Mouse (Mus musculus) urinary bladder, postnatal 4 days (tissue): ENCODE results near the gene Cdc123.

Experiments
- DNase-seq, 2 experiments: peaks; one replicate each; pipeline ENCODE4 v3.0.0; 2021 to 2022; ENCODE audit warnings: low spot score in 2 of 2

Gene Cdc123

DNA sequence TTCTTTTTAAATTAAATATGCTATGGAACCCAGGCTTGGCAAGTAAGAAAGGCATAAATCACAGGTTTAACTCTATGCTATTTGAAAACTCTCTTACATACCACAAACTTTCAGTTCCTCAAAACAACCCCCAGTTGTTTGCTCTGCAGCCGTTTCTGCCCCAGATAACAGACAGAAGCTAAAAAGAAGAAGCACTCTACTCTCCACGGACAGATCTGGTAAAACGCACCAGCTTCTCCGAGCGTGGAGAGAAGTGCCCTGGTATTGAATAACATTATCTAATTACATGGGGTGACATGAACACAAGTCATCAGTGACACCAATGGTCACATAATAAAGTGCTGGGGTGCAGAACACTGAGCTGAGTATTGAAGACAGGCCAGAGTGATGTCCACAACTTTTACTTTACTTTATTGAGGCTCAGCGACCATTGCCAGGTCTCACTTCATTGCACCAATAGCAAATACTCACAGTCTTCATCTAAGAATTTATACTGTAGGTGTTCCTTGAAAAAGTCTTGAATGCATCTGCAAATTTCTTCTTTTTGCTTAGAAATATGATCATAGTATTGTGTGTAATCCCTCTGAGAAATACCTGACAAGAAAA is 40.4 kb downstream of the Cdc123 start:
- no peak for DNase-seq

DNA sequence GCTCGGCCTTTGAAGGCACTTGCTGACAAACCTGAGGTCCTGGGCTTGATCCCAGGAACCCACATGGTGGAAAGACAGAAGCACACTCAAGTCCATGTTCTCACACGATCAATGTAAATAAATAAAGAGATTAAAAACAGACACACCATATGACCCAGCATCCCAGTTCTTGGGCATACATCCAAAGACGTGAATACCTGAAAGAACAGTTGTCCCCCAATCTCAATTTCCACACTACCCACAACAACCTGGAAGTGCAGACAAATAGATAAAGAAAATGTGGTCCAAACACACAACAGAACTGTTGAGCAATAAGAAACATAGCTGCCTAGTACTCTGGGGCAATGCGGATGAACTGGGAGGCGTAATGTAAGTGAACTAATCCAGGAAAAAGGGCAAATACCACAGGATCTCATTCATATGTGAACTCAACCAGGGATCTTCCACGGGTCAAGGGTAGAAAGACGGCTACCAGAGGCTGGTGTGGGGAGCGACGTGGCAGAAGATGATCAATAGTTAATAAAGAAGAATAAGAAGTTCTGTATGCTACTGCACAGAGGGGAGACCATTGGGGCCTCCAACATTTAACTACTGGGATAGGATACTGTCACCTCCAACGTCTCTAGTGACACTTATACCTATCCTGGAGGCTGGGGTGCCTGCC is 42.9 kb downstream of the Cdc123 start:
- DNase-seq, result no peak

DNA sequence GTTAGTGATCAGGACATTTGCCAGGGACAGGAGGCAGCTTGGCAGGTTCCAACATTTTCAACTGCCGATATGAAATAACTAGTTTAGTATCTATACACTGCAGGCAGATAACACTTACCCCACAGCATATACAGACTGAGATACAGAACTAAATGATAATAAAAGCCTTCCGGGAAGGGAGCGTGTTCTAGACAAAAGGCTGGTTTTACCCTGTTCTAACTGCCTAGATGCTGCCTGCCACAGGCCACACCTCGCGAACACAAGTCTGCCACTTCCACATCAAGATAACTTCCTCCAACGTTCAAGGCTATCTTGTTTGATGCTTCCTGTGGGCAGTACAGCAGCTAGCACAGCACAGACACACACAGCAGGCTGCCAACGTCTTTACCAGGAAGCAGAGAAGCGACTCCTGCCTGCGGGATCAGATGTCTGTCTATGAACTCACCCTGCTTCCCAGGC is 43.8 kb downstream of the Cdc123 start:
- no peak for DNase-seq

DNA sequence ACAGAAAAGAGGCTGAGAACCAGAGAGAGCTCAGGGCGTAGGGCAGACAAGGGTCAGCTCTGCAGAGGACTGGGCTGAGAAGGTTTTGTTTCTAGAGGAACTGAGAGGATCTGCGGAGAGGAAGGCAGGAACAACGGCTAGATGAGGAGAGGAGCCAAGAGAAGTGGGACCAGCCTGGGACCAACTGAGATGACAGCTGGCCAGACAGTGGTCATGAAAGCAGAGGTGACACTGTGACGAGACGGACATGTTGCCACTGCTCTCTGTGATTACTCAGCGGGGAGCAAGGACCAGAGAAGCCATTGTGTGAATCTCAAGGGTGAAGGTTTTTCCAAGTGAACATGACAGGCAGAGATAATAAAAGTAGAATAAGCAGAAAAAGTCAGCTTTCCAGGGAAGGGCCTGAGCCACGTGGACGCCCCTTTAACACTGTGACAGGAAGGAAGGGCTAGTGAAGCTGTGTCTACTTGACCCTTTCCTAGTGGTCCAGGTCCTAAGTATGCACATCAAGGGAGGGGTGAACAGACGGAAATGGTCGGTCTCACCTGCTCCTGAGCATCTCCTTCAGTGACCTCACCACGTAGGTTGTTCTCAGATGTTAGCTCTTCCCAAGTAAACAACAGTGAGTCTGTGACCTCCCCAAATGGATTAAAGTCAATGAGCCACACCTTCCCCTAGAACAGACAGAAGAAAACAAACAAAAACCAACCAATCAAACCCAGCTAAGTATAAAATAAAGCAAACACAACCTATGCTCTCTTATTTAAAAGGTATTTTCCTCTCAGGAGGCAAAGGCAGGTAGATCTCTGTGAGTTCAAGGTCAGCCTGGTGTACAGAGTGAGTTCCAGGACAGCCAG is 46.9 kb downstream of the Cdc123 start:
- DNase-seq, result no peak

DNA sequence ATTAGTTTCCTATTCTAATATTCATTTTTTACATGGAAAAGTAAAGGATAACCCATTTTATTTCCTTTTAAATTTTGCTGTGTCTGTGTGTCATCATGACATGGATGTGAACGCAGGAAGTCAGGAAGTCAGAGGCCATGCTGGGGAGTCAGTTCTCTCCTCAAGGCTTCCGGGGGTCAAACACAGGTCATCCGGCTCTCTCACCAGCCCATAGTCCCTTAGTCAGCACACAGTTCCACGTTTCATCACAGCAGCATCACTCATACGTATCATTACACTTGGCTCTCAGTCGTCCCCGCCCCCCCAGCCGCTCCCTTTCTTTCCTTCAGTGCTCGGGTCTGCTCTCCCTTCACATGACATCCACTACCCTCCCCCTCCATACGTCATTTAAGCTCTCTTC is 51.2 kb downstream of the Cdc123 start:
- DNase-seq, result no peak

DNA sequence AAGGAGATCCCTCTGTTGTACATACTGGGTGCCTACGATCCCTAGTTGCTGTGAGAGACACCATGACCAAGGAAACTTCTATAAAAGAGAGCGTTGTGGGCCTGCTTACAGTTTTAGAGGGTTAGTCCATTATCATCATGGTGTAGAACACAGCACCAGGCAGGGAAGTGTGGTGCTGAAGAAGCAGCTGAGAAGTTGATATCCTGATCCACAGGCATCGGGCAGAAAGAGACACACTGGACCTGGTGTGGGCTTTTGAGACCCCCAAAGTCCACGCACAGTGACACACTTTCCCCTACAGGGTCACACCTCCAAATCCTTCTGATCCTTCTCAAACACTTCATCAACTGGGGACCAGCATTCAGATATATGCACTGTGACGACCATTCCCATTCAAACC is 52.9 kb downstream of the Cdc123 start:
- no peak for DNase-seq

DNA sequence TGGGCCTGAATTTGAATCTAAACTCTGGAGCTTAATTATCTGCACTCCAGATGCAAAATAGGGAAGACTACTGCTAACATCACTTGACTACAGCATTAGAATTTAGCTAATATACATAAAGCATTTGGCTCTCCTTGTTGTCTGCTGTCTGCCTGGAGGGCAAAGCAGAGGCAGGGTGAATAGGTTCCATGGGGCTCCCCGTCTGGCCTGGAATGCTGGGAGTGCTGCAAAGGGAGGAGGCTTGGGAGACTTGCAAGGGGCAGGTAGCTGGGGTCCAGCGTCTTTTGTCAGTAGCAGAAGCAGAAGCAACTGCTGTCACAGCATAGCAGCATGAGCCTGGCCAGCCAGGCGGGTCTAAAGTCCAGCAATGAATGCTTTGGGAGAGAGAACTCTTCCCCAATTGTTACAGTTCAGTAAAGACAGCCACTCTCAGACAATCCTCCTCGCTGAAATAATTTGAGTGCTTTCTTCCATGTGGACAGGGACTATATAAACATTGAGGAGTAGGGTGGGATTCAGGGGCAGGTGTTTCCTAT is 55.3 kb downstream of the Cdc123 start:
- DNase-seq, result no peak

DNA sequence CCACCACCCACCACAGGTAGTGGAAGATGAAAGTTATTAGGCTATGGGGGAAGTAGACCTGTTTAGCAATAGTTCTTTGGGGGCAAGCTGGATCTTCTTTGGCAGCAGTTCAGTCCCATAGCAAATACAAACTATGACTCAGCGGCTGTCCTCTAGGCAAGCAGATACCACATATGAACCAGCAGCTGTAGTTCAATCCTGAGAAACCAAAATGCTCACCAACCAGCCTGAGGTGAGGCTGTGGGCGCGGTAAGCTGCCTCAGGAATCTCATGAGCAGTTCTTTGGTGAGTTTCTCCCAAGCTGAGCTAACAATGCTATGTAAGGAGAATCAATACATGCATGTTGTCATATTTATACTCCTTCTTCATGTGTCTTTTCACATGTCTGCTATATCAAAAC is 57.6 kb downstream of the Cdc123 start:
- no peak for DNase-seq

DNA sequence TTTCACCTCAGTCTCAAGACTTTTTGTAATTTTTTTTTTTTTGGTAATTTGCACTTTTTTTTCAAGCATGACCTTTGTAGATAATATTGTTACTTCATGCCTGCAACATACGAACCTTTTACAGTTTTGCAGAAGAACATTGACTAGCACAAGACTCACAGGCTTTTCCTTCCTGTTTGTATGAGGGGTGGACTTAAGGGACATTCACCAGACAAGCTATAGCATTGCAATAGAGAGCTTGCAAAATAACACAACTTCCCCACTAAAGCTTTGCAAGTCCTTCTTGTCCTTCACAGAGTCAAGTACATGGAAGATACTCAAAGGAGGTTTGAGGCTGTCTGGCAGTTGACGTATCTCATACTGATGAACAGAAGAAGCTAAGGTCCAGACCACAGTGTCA is 72.5 kb downstream of the Cdc123 start:
- DNase-seq, result no peak

DNA sequence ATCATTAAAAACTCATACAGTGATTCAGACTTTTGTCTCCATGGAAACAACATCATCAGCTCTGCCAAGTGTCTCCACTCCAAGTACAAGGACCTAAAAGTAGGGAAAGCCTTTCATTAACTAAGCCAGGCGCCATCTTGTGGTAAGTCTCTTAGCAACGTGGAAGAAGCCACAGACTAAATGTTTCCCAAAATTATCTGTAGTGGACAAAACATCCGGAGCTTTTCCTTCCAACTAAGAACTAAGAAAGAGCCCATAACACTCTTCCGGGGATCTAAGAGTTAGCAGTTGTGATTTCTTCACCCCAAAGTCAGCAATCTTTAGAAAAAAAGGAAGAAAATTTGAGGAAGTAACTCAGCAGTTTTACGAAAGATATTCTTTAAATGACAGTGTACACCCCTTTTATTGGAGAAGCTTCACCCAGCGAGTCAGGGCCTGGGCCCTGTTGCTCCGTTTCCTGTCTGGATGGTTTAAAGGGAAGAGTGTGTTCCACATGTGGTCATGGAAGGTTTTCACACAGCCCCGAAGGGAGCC is 74.2 kb downstream of the Cdc123 start:
- DNase-seq, result no peak

DNA sequence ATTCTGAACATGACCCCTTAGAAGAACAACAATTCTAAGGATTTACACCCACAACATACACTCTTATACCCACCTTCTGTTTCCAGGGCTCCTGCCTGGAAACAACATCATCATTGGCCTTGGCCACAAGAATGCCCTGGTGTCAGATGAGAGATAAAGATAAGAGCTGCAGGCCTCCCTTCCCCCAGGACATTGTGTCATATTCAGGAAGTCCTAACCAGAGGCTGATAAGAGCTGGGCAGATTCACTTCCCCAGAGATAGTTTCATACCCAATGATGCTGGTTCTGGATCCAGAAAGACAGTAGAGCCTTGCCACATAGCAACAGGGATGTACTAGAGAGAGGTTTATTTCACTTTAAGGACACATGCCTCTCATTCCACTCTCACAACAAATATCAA is 75.3 kb downstream of the Cdc123 start:
- no peak for DNase-seq

DNA sequence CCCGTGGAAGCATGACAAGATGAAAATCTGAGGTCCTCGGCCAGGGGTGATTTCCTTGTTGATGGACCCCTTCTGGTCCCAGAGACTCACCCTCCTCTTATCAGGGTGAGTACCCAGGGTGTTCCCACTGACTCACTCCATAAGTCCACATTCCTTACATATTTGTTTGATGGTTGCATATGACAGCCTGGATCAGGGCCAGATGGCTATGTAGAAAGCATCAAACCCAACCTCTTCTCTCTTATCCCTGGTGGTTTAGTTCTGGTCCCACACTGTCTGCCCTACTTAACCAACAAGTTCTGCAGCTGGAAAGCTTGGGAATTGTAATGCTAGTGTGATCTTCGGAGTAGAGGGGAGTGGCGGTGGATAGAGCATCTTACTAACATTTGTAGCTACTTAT is 76.0 kb downstream of the Cdc123 start:
- DNase-seq, result no peak

DNA sequence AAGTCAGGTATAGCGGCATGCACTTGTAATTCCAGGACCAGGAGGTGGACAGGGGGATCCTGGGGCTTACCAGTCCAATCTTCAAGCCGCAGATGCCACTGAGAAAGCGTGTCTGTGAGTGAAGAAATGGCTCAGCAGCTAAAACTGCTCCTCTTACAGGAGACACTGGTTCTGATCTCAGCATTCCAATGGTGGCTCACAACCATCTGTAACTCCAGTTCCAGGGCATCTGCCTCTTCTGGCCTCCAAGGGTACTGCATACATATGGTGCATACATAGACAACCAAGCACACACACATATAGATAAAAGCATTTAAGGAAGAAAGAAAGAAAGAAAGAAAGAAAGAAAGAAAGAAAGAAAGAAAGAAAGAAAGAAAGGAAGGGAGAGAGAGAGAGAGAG is 82.9 kb downstream of the Cdc123 start:
- DNase-seq, result no peak

DNA sequence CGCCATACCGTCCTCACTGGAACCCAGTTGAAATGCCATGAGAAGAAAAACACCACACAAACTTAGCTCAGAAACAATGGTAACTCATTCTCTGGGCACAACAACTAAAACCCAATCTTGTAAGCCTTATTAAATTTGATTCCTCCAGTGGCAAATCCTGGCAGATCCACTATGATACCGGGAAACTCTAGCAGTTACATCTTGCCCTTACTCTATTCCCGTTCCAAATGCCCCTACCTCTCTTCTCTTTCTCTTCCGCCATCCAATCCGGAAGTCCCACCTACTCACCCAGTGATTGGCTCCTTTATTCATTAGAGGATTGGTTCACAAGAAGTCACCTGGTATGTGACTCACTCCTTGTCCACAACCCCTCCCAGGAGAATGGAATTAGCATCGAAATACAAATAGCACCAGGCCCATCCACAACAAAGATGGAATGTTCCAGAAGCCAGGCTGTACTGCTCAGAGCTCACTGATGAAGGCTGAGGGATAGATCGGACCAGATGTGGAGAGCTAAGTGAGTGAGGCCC is 84.4 kb downstream of the Cdc123 start:
- no peak for DNase-seq

DNA sequence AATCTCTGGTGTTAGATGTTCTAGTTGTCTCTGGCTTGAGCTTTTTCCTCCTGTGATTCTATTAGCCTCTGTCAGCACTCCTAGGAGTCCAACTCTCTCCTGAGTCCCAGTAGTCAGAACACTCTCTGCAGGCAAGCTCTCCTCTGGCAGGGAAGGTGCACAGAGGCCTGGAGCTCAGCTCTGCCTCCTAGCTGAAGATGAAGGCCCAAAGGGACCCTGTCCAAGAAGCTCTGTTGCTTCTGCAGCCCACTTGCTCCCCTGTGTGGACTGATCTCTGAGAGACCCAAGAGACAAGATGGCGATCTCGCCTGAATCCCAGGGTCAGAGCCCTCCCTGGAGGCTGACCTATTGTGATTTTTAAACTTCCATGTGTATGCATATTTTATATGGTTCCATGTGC is 86.4 kb downstream of the Cdc123 start:
- DNase-seq, result no peak

DNA sequence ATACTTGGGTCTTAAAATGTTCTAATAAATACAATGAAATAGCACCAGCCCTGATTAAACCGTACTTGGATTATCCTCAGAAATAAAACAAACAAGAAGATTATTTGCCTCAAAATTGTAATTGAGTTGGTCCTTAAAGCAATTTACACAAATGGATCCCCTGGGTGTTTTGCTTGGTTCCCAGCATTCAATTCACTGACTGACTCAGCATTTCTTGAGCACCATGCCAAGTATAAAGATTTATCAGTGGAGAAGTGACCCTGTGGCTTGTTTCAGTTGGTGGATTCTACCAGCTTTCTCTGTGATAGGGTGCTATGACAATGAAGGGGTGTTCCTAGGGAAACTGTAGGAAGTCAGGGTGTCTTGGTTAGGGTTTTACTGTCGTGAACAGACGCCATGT is 94.1 kb downstream of the Cdc123 start:
- DNase-seq, result no peak

DNA sequence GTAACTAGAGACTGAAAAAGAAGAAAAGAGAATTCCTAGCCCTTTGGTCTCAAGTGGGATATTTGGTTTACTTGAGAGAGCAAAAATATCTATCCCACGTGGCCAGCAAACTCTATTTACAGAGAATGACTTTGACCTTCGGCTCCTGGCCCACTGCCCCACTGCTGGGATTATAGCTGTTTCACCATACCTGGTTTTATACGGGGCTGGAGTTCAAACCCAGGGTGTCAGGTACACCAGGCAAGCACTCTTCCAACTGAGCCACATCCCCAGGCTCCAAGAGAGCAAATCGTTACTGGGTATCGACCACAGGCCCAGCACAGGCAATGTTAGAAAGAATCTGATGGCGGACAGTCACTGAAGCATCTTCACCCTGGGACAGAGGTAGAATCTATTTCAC is 95.8 kb downstream of the Cdc123 start:
- DNase-seq, result no peak

DNA sequence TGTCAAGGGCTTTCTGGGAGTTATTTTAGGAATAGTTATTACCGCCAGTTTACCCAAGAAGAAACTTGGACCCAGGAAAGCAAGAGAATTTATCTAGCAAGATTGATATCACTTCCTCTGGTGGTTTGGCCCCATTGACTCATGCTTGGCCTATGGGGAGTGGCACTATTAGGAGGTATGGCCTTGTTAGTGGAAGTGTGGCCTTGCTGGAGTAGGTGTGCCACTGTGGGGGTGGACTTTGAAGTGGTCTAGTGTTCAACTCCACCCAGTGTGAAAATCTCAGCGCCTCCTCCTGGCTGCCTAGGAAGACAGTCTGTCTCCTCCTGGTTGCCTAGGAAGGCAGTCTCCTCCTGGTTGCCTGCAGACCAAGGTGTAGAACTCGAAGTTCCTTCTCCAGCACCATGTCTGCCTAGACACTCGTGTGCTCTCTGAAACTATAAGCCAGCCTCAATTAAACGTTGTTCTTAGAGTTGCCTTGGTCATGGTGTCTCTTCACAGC is 97.4 kb downstream of the Cdc123 start:
- DNase-seq, result no peak

DNA sequence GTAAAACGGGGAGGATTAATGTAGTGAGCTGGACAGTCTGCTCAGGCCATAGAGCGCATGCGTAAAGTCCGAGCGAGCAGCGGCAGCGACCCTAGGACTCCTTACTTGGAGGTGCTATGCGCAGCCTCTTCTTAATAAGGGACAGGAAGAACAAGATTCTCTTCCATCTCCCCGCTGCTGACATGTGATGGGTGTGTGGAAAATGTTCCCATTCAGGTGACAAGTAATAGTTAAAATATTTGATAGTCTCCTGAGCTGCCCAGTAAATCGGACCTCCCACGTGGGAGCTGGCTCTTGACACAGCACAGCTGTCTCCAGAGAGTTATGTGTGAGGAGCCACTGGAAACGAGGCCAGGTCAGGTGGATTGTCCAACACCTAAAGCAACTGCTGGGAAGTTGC is 98.4 kb downstream of the Cdc123 start:
- DNase-seq, result no peak
